Mouse (Mus musculus) testis, adult 2 months (tissue): Measurements from ENCODE around the gene Fnbp1l. TPM values are rescaled to one million over a fixed set of nuclear protein-coding genes. Genes with fewer than 3 reads are reported as not detected.

Source experiments
- H3K27ac ChIP-seq: fragments of 200-500 bp; 2 replicates; pipeline ENCODE4 v1.5.1; 2012; ENCODE audit warnings: low read depth, low read length; ENCODE audit not compliant: control insufficient read depth, insufficient read depth
- H3K27me3 ChIP-seq: fragments of 200-500 bp; 2 replicates; pipeline ENCODE4 v1.6.1; 2012; ENCODE audit warnings: mild to moderate bottlenecking, low read length, moderate library complexity; ENCODE audit not compliant: control insufficient read depth, insufficient read depth
- H3K36me3 ChIP-seq: fragments of 200-500 bp; 2 replicates; pipeline ENCODE4 v1.6.1; 2012; ENCODE audit warnings: mild to moderate bottlenecking, low read length; ENCODE audit not compliant: control insufficient read depth, insufficient read depth
- H3K4me1 ChIP-seq: fragments of 200-500 bp; 2 replicates; pipeline ENCODE4 v1.6.1; 2012; ENCODE audit warnings: low read length; ENCODE audit not compliant: control insufficient read depth, insufficient read depth
- H3K4me3 ChIP-seq: fragments of 200-500 bp; 2 replicates; pipeline ENCODE4 v1.5.1; 2012; ENCODE audit warnings: low read depth, mild to moderate bottlenecking, low read length, moderate library complexity, mixed read lengths; ENCODE audit not compliant: control insufficient read depth
- CTCF ChIP-seq: fragments of 200-500 bp; IDR thresholded peaks from 2 replicates; pipeline ENCODE4 v1.5.1; 2012; ENCODE audit warnings: low read depth, mild to moderate bottlenecking, inconsistent platforms, low read length, moderate library complexity; ENCODE audit not compliant: control insufficient read depth, insufficient read depth, insufficient replicate concordance
- POLR2A ChIP-seq: fragments of 200-500 bp; IDR thresholded peaks from 2 replicates; pipeline ENCODE4 v1.6.1; 2012; ENCODE audit warnings: low read depth, mild to moderate bottlenecking, inconsistent platforms, low read length, moderate library complexity; ENCODE audit not compliant: control insufficient read depth
- polyA plus RNA-seq: library from polyadenylated mRNA; depleted of rRNA; stranded (reverse); fragments of >200 nt; gene quantifications from 2 replicates; pipeline ENCODE4 v1.2.3, GENCODE M21; 2012

Fnbp1l gene
- polyA plus RNA-seq, 1 experiment: 13.5 TPM

DNA sequence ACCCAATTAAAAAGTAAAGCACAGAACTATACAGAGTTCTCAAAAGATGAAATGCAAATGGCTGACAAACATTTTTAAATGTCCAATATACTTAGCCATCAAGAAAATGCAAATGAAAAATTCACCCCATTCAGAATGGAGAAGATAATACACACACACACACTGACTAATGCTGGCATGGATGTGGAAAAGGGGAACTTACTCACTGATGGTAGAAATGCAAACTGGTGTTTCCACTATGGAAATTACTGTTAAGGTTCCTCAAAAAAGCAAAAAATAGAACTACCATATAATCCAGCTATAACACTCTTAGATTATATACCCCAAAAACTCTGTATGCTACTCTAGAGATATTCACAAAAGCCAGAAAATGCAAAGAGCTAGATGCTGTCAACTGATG is 42.2 kb downstream of the Fnbp1l start:
- Histone ChIP-seq H3K27ac (no peak overlapping the region), H3K4me1 (no peaks in the 10 kb centered on the region), H3K36me3 (no peaks in the 10 kb centered on the region), H3K27me3 (no peaks in the 10 kb centered on the region), H3K4me3 (no peak overlapping the region)
- TF ChIP-seq CTCF (no peak), POLR2A (no peak)

DNA sequence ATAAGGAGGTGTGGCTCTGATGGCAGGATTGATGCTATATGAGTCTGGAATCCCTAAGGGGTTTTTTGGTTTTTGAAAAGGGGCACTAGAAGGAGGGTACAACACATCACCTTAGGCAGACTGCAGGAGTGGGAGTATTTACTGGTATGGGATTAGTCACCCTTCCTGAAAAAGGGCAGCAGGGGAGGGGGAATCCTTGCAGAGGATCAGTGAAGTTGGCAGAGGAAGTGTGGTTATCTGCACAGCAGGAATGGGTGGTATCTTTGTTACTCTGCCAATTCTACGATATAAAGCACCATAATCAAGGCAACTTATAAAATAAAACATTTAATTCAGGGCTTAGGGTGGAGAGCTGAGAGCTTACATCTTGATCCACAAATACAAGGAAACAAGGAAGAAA is 44.6 kb downstream of the Fnbp1l start:
- no peak overlapping the region for H3K27ac ChIP-seq
- no peak for TF ChIP-seq CTCF
- TF ChIP-seq POLR2A: no peak
- H3K36me3 ChIP-seq: no peaks in the 10 kb centered on the region
- no peaks in the 10 kb centered on the region for H3K27me3 ChIP-seq
- no peak overlapping the region for H3K4me3 ChIP-seq
- no peaks in the 10 kb centered on the region for H3K4me1 ChIP-seq

DNA sequence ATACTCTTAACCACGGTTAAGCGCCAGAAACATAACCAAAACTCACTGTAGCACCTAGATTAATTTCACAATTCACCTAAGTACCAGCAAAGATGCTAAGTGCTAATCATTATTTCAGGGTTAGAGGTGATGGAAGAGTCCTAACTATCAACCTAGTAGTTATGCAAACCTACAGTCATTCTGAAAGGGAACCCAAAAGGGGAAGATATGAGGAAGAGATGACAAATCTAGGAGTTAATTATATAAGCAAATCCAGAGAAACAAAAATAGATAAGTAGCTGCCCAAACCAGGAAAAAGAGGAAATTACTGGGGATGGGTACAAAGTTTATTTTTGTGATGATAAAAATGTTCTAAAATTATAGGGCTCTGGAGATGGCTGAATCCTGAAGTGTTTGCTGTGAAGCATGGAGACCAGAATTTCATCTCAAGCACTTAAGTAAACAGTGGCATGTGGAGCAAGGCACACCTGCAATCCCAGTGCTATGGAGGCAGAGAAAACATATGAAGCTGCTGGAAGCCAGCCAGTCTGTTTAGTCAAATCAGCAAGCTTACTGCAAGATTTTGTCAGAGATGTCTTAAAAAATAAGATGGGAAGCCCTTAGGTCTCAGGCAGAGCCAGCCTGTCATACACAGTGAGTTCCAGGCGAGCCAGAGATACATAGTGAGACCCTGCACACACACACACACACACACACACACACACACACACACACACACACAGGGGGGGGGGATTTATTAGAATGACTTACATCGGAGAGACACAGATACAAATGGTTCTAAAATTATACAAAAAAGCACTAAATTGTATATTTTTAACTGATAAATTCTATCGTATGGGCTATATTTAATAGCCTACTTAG is 45.9 kb downstream of the Fnbp1l start:
- no peak overlapping the region for H3K4me3 ChIP-seq
- TF ChIP-seq POLR2A: no peak
- TF ChIP-seq CTCF: no peak
- no peaks in the 10 kb centered on the region for H3K36me3 ChIP-seq
- no peaks in the 10 kb centered on the region for H3K4me1 ChIP-seq
- H3K27ac ChIP-seq: no peak overlapping the region
- no peaks in the 10 kb centered on the region for H3K27me3 ChIP-seq

DNA sequence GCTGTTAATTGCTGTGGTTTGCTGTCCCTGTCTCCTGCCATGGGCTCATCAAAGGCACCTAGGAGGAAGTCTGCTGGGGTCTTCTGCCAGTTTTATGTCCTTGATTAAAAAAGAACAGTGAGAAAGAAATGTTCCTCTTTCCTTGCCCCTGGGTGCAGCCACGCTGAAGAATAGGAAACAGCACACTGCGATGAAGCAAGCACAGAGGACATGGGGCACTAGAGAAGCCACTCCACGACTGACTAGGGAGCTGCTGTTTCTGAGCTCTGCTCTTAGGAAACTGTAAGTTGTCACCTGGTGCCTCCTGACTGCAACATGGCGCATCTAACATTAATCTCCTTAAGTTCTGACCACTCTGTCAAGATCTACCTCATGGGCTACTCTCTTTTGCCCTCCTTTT is 53.0 kb downstream of the Fnbp1l start:
- Histone ChIP-seq H3K4me3 (no peak overlapping the region), H3K36me3 (no peaks in the 10 kb centered on the region), H3K4me1 (no peaks in the 10 kb centered on the region), H3K27ac (no peak overlapping the region), H3K27me3 (no peaks in the 10 kb centered on the region)
- TF ChIP-seq POLR2A: no peak
- TF ChIP-seq CTCF: no peak

DNA sequence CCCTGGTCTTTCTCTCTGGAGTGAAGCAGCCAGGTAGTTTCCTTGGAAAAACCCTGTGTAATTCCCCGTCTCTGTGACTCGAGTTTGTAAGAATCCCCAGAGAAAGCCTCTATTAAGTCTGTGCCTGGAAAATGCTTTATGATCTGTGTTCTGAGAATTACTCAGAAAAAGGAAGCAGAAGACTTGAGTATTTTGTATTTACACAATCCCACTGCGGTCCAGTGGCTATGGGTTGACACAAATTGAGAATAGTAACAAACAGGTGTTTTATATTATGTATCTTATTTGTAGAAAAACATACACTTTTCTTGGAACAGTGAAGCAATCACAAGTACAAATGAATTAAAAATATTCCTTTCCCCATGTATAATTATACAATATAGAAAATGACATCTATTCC is 53.4 kb downstream of the Fnbp1l start:
- no peak overlapping the region for H3K27ac ChIP-seq
- H3K4me1 ChIP-seq: no peaks in the 10 kb centered on the region
- H3K4me3 ChIP-seq: no peak overlapping the region
- no peaks in the 10 kb centered on the region for H3K27me3 ChIP-seq
- TF ChIP-seq POLR2A: no peak
- no peak for TF ChIP-seq CTCF
- no peaks in the 10 kb centered on the region for H3K36me3 ChIP-seq

DNA sequence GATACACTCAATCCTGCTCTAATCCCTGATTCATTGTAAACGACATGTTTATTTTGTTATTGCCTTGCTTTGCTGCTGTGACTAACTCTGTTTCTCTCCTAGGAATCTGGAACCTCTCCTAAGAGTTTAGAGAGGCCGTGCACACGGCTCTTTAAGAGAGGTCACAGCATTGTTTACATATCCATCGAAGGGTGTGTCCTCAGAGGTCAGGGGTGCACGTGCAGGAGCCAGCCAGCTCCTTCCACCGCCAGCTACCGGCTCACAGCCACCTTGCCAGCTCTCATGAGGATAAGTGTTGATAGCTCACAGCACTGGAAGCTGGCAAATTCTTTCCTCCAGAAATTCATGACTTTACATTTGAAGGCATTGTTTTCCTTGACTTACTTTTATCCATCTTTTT is 54.2 kb downstream of the Fnbp1l start:
- no peak overlapping the region for H3K27ac ChIP-seq
- H3K36me3 ChIP-seq: no peaks in the 10 kb centered on the region
- no peaks in the 10 kb centered on the region for H3K27me3 ChIP-seq
- H3K4me1 ChIP-seq: no peaks in the 10 kb centered on the region
- H3K4me3 ChIP-seq: no peak overlapping the region
- no peak for TF ChIP-seq CTCF
- no peak for TF ChIP-seq POLR2A

DNA sequence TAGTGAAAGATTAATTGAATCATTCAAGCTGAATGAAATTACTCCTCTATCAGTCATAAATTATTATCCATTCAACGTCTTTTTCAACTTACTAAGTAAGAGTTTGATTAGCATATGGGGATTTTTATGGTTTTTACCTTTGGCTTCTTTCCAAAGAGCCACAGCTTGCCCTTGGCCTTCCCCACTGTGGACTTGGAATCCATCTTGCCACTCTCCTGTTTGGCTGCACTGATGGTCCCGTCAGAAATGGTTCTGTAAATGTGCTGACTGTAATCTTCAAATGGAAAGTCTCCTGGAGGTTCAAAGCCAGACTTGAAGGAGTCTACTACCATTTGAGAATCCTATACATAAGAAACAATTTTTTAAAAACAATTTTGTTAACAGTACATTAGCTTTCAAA is 61.7 kb downstream of the Fnbp1l start:
- Histone ChIP-seq H3K4me1 (no peaks in the 10 kb centered on the region), H3K27ac (no peak overlapping the region), H3K27me3 (no peaks in the 10 kb centered on the region), H3K4me3 (no peak overlapping the region), H3K36me3 (no peaks in the 10 kb centered on the region)
- TF ChIP-seq POLR2A (no peak), CTCF (no peak)
